Mouse (Mus musculus): ENCODE data around the gene Tnn.

Tnn gene

DNA sequence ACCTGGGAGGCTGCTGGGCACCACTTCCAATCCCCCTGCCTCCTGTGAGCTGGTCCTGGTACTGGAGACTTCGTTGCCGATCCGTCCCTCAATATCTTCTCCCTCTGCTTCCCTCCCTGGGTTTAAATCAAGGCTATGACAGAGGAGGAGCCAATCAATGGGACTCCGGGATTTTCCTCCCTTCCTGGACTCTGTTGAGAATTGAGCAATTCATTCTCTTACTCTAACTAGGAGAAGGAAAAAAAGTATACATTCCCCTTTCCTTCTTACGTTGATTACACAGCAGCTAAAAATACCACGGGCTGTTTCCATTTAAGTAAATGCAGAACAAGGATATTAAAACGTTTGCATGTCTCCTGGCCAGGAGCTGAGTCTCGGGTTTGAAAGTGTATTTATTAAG lies at the start of gene Tnn:
Gene Tnn, minus strand, starts transcription at position 101 of the 400 bp plus-strand sequence.
- in situ Hi-C loops (cut with MboI; ENCODE audit: low sequenced_read_pairs), result no loop called here

DNA sequence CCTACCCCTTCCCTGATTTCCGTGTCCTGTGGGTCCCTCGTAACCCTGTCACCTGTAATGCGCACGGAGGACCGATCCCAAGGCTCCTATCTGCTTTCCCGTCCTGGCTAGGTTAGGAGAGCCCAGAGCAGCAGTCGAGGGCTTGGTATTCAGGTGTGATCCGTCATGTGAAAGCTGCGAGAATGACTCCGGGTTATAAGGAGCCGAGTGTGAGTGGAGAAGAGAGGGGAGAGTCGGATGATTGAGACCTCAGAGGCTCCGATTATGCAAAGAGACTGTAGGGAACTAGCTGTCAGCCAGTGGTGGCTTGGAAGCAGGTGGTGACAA lies 41.9 kb upstream of the Tnn start:
- in situ Hi-C loops (cut with MboI; ENCODE audit: low sequenced_read_pairs), result loop anchor here (10.0 kb wide), 1 partner anchor 180 kb away; no protein-coding TSS in a partner anchor

DNA sequence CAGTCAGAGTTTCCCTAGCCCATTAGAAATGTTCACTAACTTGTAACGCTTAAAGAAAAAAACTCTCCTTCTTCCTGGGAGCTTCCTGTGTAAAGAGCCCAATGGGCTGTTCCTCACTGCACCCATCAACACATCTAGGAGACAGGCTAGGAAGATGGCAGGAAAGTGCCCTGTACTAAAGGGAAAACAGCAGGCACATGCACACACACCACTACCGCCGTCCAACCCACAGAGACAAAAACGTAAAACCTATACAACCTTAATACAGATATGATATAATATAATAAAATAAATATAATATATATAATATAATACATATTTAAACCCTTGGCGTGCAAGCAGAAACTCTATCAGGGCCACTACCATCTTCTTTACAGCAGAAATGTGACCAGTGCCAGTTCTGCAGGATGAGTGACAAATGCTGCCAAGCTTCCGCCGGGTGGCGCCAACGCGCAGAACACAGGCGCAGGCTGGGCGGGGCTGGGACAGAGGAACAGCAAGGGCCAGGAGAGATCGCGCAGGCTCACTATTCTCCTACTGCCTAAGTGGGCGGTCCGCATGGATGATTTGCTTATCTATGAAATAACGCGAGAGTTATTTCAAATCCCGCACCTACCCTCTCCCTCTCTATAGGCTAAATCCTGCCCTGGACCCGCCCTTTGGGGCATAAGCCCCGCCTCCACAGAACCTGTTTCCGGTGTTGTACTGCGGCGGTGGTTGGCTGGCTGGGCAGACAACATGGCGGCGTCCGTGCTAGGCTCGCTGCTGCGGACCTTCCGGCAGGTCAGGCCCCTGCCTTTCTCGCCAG lies 41.4 kb upstream of the Tnn start, which contains the start of gene Mrps14:
Gene Mrps14, plus strand, starts transcription at position 687 of the 808 bp plus-strand sequence.
- in situ Hi-C loops (cut with MboI; ENCODE audit: low sequenced_read_pairs), result loop anchor here (10.0 kb wide), 1 partner anchor 180 kb away; no protein-coding TSS in a partner anchor

DNA sequence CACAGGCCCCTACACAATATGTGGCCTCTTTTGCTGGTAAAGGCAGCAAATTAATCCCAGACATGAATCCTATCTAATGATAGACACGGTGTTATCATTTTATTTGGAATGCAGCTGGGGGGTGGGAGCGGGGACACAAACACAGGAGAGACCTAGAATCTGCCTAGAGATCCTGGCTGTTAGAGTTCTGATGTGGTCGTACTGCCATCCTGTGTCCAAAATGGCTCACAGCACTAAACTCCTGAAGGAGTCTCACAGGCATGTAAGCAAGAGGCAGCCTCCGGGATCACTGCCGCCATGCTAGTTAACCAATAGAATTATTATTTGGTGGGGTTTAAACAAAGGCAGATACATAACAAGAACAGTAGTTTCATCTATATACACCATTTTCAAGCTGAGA lies 31.1 kb upstream of the Tnn start:
- in situ Hi-C loops (cut with MboI; ENCODE audit: low sequenced_read_pairs), result no loop called here

- in situ Hi-C loops (cut with MboI; ENCODE audit: low sequenced_read_pairs), result no loop called here
Observed at GRCm38 (mm10) chr1:160181216-160181615, 27.8 kb upstream of the Tnn start.

GRCm38 (mm10) chr1:160176903-160177302 lies 23.5 kb upstream of the Tnn start:
- in situ Hi-C loops (cut with MboI; ENCODE audit: low sequenced_read_pairs), result no loop called here

GRCm38 (mm10) chr1:160166600-160166999 lies 13.2 kb upstream of the Tnn start:
- in situ Hi-C loops (cut with MboI; ENCODE audit: low sequenced_read_pairs), result no loop called here

DNA sequence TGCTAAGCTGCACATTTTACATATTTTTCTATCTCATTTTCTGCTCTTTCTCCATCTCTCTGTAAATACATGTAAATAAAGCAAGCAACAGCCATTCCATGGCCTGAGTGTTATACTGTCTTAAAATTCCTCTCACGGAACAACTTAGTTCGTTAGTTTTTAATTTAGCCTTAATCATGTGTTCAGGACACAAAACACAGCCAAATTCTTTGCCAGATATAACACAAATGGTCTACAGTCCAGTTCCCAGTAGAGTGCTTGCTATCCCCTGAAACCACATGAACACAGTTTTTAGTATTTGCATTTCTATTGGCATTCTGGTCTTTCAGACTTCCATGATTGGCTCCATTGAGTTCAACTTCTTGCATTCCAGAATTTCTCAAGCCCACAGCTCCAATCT lies 4.8 kb upstream of the Tnn start:
- in situ Hi-C loops (cut with MboI; ENCODE audit: low sequenced_read_pairs), result no loop called here

DNA sequence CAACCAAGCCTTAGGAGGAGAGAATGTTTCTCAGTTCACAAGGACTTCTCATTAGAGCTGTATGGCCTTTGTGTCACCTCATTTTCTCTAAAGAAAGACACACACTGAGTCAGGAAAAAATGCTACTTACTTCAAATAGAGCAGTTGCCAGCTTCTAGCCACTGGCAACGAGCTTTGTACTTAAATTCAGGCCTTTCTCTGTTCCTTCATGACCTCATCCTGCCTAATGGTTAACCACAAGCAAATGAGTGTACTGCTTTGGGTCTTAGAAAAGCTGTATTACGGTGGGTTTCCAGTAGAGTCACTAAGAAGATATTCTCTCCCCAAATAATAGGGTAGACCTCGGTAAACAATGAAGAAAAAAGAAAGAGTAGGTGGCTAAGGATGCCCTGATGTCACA lies 2.7 kb downstream of the Tnn start:
- in situ Hi-C loops (cut with MboI; ENCODE audit: low sequenced_read_pairs), result no loop called here

DNA sequence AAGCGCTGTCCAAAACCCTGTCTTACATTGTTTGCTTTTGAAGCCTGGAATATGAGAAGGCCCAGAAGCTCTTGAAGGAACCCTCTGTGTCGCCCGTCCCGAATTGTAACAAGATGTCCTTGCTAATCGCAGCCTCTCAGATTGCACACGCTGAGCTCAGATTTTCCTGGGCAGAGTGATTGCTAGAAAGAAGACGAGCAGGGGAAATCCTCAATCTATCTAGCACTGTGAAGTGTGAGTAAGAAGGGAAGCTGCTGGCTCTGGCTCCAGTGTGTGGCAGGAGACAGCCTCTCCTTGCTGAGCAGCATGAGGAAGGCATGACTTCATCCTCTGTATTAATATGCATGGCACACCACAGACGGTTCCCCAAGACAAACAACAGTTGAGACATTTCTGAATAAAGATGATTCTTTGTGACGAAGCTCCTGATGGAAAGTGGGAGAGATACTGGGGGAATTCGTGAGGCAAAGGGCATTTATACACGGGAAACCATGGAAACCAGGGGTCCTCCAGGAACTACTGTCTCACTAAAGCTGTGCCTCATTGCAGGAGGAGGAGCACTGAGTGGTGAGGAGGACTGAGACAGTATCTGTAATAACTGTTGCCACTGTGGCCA lies 4.0 kb downstream of the Tnn start:
- in situ Hi-C loops (cut with MboI; ENCODE audit: low sequenced_read_pairs), result no loop called here

DNA sequence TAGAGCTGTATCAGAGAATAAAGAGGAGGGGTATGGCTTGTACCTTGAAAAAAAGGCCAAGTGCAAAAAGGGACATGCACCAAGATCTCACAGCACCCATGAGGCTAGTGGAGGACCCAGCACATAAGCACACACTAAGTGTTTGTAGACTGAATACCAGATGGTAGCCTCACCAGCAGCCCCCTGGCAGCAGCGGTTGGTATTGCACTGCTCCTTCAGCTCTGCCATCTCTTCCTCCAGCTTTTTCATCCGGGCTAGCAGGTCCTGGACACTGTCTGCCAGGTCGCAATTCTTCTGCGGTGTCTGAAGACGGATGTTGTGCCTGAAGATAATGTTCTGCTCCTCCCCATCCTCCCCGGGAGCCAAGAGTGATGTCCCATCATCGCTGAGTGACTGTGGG lies 6.1 kb downstream of the Tnn start:
- in situ Hi-C loops (cut with MboI; ENCODE audit: low sequenced_read_pairs), result no loop called here

- in situ Hi-C loops (cut with MboI; ENCODE audit: low sequenced_read_pairs), result no loop called here
Observed at GRCm38 (mm10) chr1:160145606-160146005, 7.8 kb downstream of the Tnn start.

- in situ Hi-C loops (cut with MboI; ENCODE audit: low sequenced_read_pairs), result no loop called here
Observed at GRCm38 (mm10) chr1:160144343-160144742, 9.0 kb downstream of the Tnn start.

DNA sequence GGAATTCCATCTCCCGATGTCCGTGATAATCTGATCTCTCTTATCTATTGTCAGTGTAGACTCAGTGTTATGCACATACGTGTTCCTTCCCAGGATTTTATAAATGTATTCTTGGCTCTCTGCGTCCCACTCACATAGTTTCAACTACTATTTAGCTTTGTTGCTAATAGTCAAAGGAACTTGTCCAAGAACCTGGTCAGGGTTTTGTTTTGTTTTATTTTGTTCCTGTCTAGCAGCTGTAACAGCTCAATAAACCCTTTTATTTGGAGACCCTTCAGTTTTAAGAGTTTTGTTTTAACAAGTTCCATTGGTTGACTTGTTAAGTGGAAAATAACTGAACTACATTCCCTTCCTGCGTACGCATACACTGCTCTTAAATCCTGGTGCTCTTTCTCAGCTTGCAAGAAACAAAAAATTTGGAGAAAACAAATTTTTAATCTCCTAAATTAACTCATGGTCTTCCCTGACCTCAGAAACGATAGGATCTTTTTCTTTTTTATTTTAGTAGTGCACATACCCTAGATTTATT lies 17.0 kb downstream of the Tnn start:
- in situ Hi-C loops (cut with MboI; ENCODE audit: low sequenced_read_pairs), result no loop called here

DNA sequence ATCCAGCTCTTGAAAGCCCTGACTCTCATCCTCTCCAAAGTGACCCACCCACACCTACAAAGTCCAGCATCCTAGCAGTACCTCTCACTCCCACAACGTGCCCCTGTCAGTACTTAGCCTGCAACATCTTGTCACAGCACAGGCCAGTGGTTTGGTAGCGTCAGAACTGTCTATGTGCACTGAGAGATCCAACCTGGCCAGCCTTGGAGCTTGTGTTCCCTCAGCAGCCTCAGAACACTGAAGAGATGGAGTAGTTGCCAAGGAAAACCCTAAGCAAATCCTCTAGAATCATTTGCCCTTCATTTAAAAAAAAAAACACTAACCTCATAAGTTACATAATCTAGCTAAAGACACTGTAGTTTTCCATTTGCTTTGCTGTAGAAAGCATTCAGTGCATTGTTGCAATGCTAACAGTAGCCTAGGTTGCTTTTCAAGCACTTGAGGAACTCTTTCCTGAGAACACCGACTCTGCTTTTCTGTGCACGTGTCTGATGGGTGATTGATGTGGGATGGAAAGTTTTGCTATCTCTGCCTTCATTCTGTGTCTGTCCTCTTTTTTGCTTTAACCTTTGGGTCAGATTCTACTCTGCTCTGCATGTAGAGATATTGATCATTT lies 19.8 kb downstream of the Tnn start:
- in situ Hi-C loops (cut with MboI; ENCODE audit: low sequenced_read_pairs), result no loop called here

GRCm38 (mm10) chr1:160123957-160124356 lies 29.4 kb downstream of the Tnn start:
- in situ Hi-C loops (cut with MboI; ENCODE audit: low sequenced_read_pairs), result no loop called here

DNA sequence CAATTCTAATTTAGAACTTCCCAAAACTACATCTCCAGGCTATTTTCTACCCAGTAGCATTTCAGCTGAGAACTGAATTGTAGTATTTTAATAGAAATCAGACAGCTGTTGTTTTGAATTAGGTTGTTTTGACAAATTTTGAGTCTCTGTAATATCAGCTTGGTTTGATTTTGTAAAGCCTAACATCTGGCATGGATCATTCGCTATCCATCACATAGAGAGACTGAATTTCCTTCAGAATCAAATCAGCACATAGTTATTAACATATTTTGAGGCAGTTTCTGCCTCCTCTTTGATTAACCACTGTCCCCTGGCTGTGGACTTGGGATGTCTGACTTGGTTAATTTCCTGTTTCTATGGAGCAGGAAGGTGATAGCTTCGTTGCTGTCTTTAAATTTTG lies 44.8 kb downstream of the Tnn start:
- in situ Hi-C loops (cut with MboI; ENCODE audit: low sequenced_read_pairs), result no loop called here

DNA sequence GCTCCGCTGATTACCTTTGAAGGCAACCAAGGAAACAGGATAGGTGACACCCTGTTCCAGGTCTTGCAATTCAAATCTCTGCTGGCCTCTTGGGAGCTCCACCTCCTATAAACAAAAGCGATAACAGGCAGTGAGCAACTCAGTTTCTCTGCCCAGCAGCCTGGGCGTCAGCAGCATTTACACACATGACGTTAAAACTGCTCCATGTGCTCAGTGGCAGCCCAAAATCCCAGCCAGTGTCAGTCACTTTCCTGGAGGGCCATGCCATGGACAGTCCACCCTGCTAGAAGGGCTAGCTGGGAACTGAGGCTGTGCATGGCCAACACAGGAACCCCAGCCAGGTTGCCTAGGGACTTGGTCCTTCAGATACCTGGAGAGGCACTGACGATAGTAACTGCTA lies 48.0 kb downstream of the Tnn start:
- in situ Hi-C loops (cut with MboI; ENCODE audit: low sequenced_read_pairs), result no loop called here

DNA sequence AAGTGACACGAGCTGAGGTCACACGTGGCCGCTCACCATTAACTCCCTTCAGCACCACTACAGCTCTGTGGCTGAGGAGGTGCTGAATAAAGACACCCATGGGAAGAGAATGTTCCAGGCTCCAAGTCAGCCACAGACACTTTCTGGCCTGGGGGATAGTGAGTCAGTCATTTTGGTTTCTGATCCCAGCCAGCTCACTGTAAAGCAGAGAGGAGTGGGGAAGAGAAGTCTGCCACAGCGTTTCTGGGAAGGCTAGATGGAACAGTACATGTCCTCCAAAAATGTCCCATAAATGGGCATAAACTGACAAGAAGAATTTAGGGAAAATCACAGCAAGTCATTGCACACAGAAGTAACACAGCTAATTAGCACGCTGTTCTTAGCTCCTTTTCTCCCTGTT lies 52.4 kb downstream of the Tnn start:
- in situ Hi-C loops (cut with MboI; ENCODE audit: low sequenced_read_pairs), result no loop called here

DNA sequence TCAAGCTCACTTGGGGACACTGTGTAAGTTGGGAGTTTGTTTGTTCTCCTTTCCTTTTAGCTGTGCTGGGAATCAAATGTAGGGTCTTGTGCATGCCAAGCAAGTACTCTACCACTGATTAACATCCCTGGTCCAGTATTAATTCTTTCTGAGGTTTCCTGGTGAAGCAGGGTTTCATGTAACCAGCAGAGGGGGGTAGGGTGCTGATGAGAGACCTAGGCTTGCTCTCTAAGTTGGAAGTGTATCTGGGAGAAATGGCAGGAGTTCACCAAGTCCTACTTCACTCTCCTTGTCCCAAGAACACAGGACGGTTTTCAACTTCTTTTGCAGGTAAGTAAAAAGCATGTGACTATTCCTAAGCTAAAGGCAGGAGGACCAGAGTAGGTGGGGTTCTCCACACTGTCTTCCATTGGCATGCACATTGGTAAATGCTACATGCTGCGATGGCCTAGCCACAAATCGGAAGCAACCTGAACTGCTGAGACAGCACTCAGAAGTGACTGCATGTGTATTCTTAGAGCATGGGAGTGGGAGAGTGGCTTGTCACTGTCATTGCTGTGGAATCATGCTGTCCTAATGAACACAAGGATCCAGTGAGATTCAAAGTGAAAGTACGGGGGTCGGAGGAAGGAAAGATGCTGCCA lies 53.6 kb downstream of the Tnn start:
- in situ Hi-C loops (cut with MboI; ENCODE audit: low sequenced_read_pairs), result no loop called here

DNA sequence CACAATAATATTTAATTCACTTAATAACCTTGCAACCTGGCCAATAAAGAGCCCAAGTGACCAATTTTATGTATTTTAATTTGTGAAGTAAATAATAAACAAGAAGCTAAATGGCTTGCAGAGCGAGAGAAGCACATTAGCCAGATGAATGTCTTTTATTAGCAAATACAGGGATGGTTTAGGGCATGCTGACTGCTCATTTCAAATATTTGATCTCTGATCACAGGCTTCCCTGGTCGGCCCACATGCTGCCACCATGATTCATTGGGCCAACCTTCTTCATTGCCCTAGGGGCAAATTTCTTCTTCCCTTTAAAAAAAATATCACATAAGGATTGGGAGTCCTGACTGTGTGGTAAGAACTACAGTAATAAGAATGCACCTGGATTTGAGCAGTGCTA lies 66.7 kb downstream of the Tnn start:
- in situ Hi-C loops (cut with MboI; ENCODE audit: low sequenced_read_pairs), result no loop called here
